Mouse (Mus musculus): ENCODE measurements around the gene Capn7. TPM values are rescaled to one million over a fixed set of nuclear protein-coding genes. Genes with fewer than 3 reads are reported as not detected.

The Capn7 gene
- total RNA-seq, 2 experiments from 2014 or later = 33.2 to 33.9 TPM

GRCm38 (mm10) chr14:31362236-31362635 lies 25.8 kb downstream of the Capn7 start:
- no peak for DNase-seq
- intact Hi-C loops (cut with DNase I) = no loop called here

- intact Hi-C loops (cut with DNase I) = no loop called here
- no peak for DNase-seq
Measured at GRCm38 (mm10) chr14:31364589-31364988, 28.2 kb downstream of the Capn7 start.

GRCm38 (mm10) chr14:31365350-31365749 lies 28.9 kb downstream of the Capn7 start:
- intact Hi-C loops (cut with DNase I) = loop anchor here (1.0 kb wide), 1 partner anchor 108 kb away; no protein-coding TSS in a partner anchor
- DNase-seq = peak; percentile 75 to 81

GRCm38 (mm10) chr14:31367951-31368350 lies 31.5 kb downstream of the Capn7 start:
- no peak for DNase-seq
- intact Hi-C loops (cut with DNase I) = no loop called here

GRCm38 (mm10) chr14:31369377-31369776 lies 32.9 kb downstream of the Capn7 start:
- intact Hi-C loops (cut with DNase I) = no loop called here
- no peak for DNase-seq

- no peak for DNase-seq
- intact Hi-C loops (cut with DNase I) = no loop called here
Measured at GRCm38 (mm10) chr14:31374390-31374789, 38.0 kb downstream of the Capn7 start.

- no peak for DNase-seq
- intact Hi-C loops (cut with DNase I) = no loop called here
Measured at GRCm38 (mm10) chr14:31376331-31376730, 39.9 kb downstream of the Capn7 start.

GRCm38 (mm10) chr14:31382276-31382675 lies 45.8 kb downstream of the Capn7 start:
- no peak for DNase-seq
- intact Hi-C loops (cut with DNase I) = no loop called here

GRCm38 (mm10) chr14:31383470-31384050 lies 47.1 kb downstream of the Capn7 start:
- no peak for DNase-seq
- intact Hi-C loops (cut with DNase I) = no loop called here

GRCm38 (mm10) chr14:31384366-31385323 lies 48.2 kb downstream of the Capn7 start:
- intact Hi-C loops (cut with DNase I) = no loop called here
- peak in 1 of 2 experiments; percentile 60 for DNase-seq

- DNase-seq = peak in 1 of 2 experiments; percentile 5
- intact Hi-C loops (cut with DNase I) = no loop called here
Measured at GRCm38 (mm10) chr14:31385406-31385805, 49.0 kb downstream of the Capn7 start.

GRCm38 (mm10) chr14:31385977-31386697 lies 49.7 kb downstream of the Capn7 start:
- intact Hi-C loops (cut with DNase I) = loop anchor here (1.0 to 2.0 kb wide), 2 partner anchors 50 to 85 kb away; partner anchors contain the start of gene Sh3bp5
- peak; percentile 82 to 84 for DNase-seq

GRCm38 (mm10) chr14:31387301-31387981 lies 51.0 kb downstream of the Capn7 start:
- intact Hi-C loops (cut with DNase I) = loop anchor here (2.0 kb wide), 1 partner anchor 83 kb away; no protein-coding TSS in a partner anchor
- peak in 1 of 2 experiments; percentile 33 for DNase-seq

GRCm38 (mm10) chr14:31388086-31388872 lies 51.8 kb downstream of the Capn7 start:
- intact Hi-C loops (cut with DNase I) = no loop called here
- peak in 1 of 2 experiments; percentile 26 for DNase-seq

GRCm38 (mm10) chr14:31389421-31390147 lies 53.1 kb downstream of the Capn7 start:
- peak; percentile 5 to 8 for DNase-seq
- intact Hi-C loops (cut with DNase I) = no loop called here

- DNase-seq = peak in 1 of 2 experiments; percentile 2
- intact Hi-C loops (cut with DNase I) = no loop called here
Measured at GRCm38 (mm10) chr14:31392300-31392699, 55.9 kb downstream of the Capn7 start.

GRCm38 (mm10) chr14:31392873-31393545 lies 56.6 kb downstream of the Capn7 start:
- DNase-seq = peak in 1 of 2 experiments; percentile 14
- intact Hi-C loops (cut with DNase I) = no loop called here

- DNase-seq = no peak
- intact Hi-C loops (cut with DNase I) = no loop called here
Measured at GRCm38 (mm10) chr14:31393546-31393890, 57.1 kb downstream of the Capn7 start.

Data from heart, postnatal 36 days (tissue).